Mouse (Mus musculus) urinary bladder, adult 18-20 months (tissue): ENCODE measurements around the gene AL732309.1.

Source experiments
- DNase-seq, 2 experiments: peaks; one replicate each; pipeline ENCODE4 v3.0.0; 2022; ENCODE audit warnings: low spot score in 2 of 2, mixed read lengths in 2 of 2

AL732309.1 gene

GRCm38 (mm10) chr2:25240310-25240709, 6.4 kb downstream of the AL732309.1 start:
- DNase-seq: no peak

GRCm38 (mm10) chr2:25239766-25240165, 6.9 kb downstream of the AL732309.1 start:
- no peak for DNase-seq

GRCm38 (mm10) chr2:25238106-25238505, 8.6 kb downstream of the AL732309.1 start:
- DNase-seq: no peak

GRCm38 (mm10) chr2:25237522-25237921, 9.1 kb downstream of the AL732309.1 start:
- DNase-seq: peak; percentile 64 to 75

- no peak for DNase-seq
Measured at GRCm38 (mm10) chr2:25236614-25237013, 10.0 kb downstream of the AL732309.1 start, which contains the start of gene Rnf224. Rnf224 (minus strand) TSS chr2:25236787.

- DNase-seq: no peak
Measured at GRCm38 (mm10) chr2:25234551-25235220, 12.0 kb downstream of the AL732309.1 start.

GRCm38 (mm10) chr2:25234050-25234449, 12.6 kb downstream of the AL732309.1 start, which contains the start of gene Slc34a3:
Slc34a3 (minus strand) TSS chr2:25234364.
- DNase-seq: no peak

- DNase-seq: no peak
Measured at GRCm38 (mm10) chr2:25233421-25233820, 13.2 kb downstream of the AL732309.1 start.

GRCm38 (mm10) chr2:25231038-25231437, 15.6 kb downstream of the AL732309.1 start:
- DNase-seq: no peak

GRCm38 (mm10) chr2:25230581-25230980, 16.1 kb downstream of the AL732309.1 start:
- no peak for DNase-seq

GRCm38 (mm10) chr2:25229582-25229981, 17.1 kb downstream of the AL732309.1 start:
- DNase-seq: no peak

GRCm38 (mm10) chr2:25228995-25229530, 17.6 kb downstream of the AL732309.1 start:
- no peak for DNase-seq

- peak; percentile 73 to 86 for DNase-seq
Measured at GRCm38 (mm10) chr2:25228431-25228889, 18.2 kb downstream of the AL732309.1 start.

- DNase-seq: no peak
Measured at GRCm38 (mm10) chr2:25227406-25227805, 19.3 kb downstream of the AL732309.1 start.

- no peak for DNase-seq
Measured at GRCm38 (mm10) chr2:25226864-25227263, 19.8 kb downstream of the AL732309.1 start.

- no peak for DNase-seq
Measured at GRCm38 (mm10) chr2:25225811-25226379, 20.8 kb downstream of the AL732309.1 start.

GRCm38 (mm10) chr2:25224766-25225752, 21.6 kb downstream of the AL732309.1 start:
- DNase-seq: peak in 1 of 2 experiments; percentile 98

GRCm38 (mm10) chr2:25224492-25224765, 22.2 kb downstream of the AL732309.1 start, which contains the start of gene Tubb4b:
Tubb4b (minus strand) TSS chr2:25224702.
- peak in 1 of 2 experiments; percentile 90 for DNase-seq

- peak; percentile 75 to 88 for DNase-seq
Measured at GRCm38 (mm10) chr2:25223681-25224491, 22.8 kb downstream of the AL732309.1 start.

GRCm38 (mm10) chr2:25221331-25221772, 25.3 kb downstream of the AL732309.1 start:
- no peak for DNase-seq

- DNase-seq: no peak
Measured at GRCm38 (mm10) chr2:25218445-25218844, 28.2 kb downstream of the AL732309.1 start, which contains the start of gene Fam166a. Fam166a (plus strand) TSS chr2:25218745.
